ENCODE assay signal across 21 mouse cellular contexts in genomic region chr14:48553216-48553615, GRCm38 (mm10).
"Had no signal": no experiment of that assay in that cellular context is flagged by ENCODE, and none has a peak within 500 bp of the region (broad histone marks: within the 10 kb centered on the region; RNA-seq: fewer than 3 reads in every experiment).

No protein-coding gene starts in this region.

- H3K4me2 ChIP-seq: liver, embryonic 13.5 days; neural tube, embryonic 12.5 days; neural tube, embryonic 15.5 days had no signal

- H3K36me3 ChIP-seq: liver, embryonic 13.5 days; midbrain, embryonic 10.5 days; neural tube, embryonic 12.5 days; neural tube, embryonic 15.5 days had no signal

- H3K9me3 ChIP-seq: liver, embryonic 13.5 days; megakaryocyte, embryonic 14.5 days; midbrain, embryonic 10.5 days; neural tube, embryonic 12.5 days; neural tube, embryonic 15.5 days had no signal

- H3K4me1 ChIP-seq: liver, embryonic 13.5 days; megakaryocyte, embryonic 14.5 days; midbrain, embryonic 10.5 days; neural tube, embryonic 12.5 days; neural tube, embryonic 15.5 days had no signal

- ATAC-seq: intestine, postnatal 0 days had no signal

- H3K4me3 ChIP-seq: layer of hippocampus, adult 2 months; left cerebral cortex, adult 2 months; liver, embryonic 13.5 days; megakaryocyte, embryonic 14.5 days; midbrain, embryonic 10.5 days; neural tube, embryonic 12.5 days; neural tube, embryonic 15.5 days had no signal

- H3K27me3 ChIP-seq: liver, embryonic 13.5 days; megakaryocyte, embryonic 14.5 days; neural tube, embryonic 12.5 days; neural tube, embryonic 15.5 days had no signal

- H3K27ac ChIP-seq: kidney, postnatal 0 days; layer of hippocampus, adult 2 months; left cerebral cortex, adult 2 months; liver, embryonic 13.5 days; midbrain, embryonic 10.5 days; neural tube, embryonic 12.5 days; neural tube, embryonic 15.5 days; stomach, postnatal 0 days had no signal

- DNase-seq: kidney, adult 2 months; kidney, postnatal 25 days; layer of hippocampus, adult 9-11 months; layer of hippocampus, postnatal 36 days; liver, embryonic 13.5 days; lung, adult 2 months; lung, postnatal 36 days; midbrain, embryonic 14.5 days; right cerebral cortex, postnatal 14 days; right cerebral cortex, postnatal 4 days; thymus, adult 18-20 months; thymus, postnatal 36 days had no signal

- H3K9ac ChIP-seq: liver, embryonic 13.5 days; neural tube, embryonic 12.5 days; neural tube, embryonic 15.5 days had no signal
